Mouse (Mus musculus): ENCODE measurements around the gene Frmd8.

GRCm38 (mm10) chr19:5832326-5832725 lies 42.7 kb downstream of the Frmd8 start:
- TF ChIP-seq POLR2A (IDR thresholded peaks at IDR 0.05; ENCODE audit: low read depth, low read length), result no peak
- TF ChIP-seq CTCF (conservative IDR thresholded peaks at IDR 0.05; ENCODE audit: insufficient read depth, insufficient read length, low read depth, low read length), result no peak

Measured in kidney, adult 2 months (tissue).